Mouse (Mus musculus) forebrain, embryonic 14.5 days (tissue): ENCODE data around the gene Dglucy. TPM values are rescaled to one million over a fixed set of nuclear protein-coding genes. Genes with fewer than 3 reads are reported as not detected.

Experiments
- polyA plus RNA-seq: library from polyadenylated mRNA; unstranded; fragments of >200 nt; fragmentation: Nextera tagmentation; extraction: Ambion mirVana; gene quantifications from 2 replicates; pipeline ENCODE4 v1.2.1, GENCODE M21; 2014

Gene Dglucy
- polyA plus RNA-seq, 1 experiment from 2014 or later = 2.7 TPM

Other genes with a start within 250 kb of the Dglucy start
- gene Rps6ka5, start 52.1 kb upstream of the Dglucy start, polyA plus RNA-seq = 10.3 and 11.7 TPM in 2 replicates
- 0.55 and 0.84 TPM in 2 replicates for gene Gpr68, start 129.1 kb downstream of the Dglucy start, polyA plus RNA-seq
- 11.6 and 15.3 TPM in 2 replicates for gene Ccdc88c, start 250.0 kb downstream of the Dglucy start, polyA plus RNA-seq